Mouse (Mus musculus) neural tube, embryonic 13.5 days (tissue): ENCODE data around the gene Kctd18. TPM values are rescaled to one million over a fixed set of nuclear protein-coding genes. Genes with fewer than 3 reads are reported as not detected.

ENCODE experiments used
- ATAC-seq: fragments of 200-750 bp; cut with Nextera tagmentation; 2 replicates; pipeline ENCODE4 v1.8.0; 2017; ENCODE audit warnings: low read depth, mild to moderate bottlenecking, moderate TSS enrichment, moderate library complexity
- H3K27ac ChIP-seq: fragments of 300-500 bp; sonication (generic); replicated peaks from 2 replicates; pipeline ENCODE4 v1.5.1; 2015; ENCODE audit warnings: moderate library complexity, mild to moderate bottlenecking, inconsistent platforms
- H3K27me3 ChIP-seq: fragments of 300-500 bp; sonication (generic); 2 replicates; pipeline ENCODE4 v1.6.1; 2015; ENCODE audit warnings: mild to moderate bottlenecking, inconsistent platforms
- H3K36me3 ChIP-seq: fragments of 300-500 bp; sonication (generic); 2 replicates; pipeline ENCODE4 v1.6.1; 2015; ENCODE audit warnings: mild to moderate bottlenecking, inconsistent platforms
- H3K4me1 ChIP-seq: fragments of 300-500 bp; sonication (generic); replicated peaks from 2 replicates; pipeline ENCODE4 v1.6.1; 2015; ENCODE audit warnings: inconsistent platforms
- H3K4me2 ChIP-seq: fragments of 300-500 bp; sonication (generic); 2 replicates; pipeline ENCODE4 v1.6.1; 2015; ENCODE audit warnings: inconsistent platforms, mild to moderate bottlenecking, moderate library complexity
- H3K4me3 ChIP-seq: fragments of 300-500 bp; sonication (generic); 2 replicates; pipeline ENCODE4 v1.5.1; 2015; ENCODE audit warnings: mild to moderate bottlenecking, inconsistent platforms
- H3K9ac ChIP-seq: fragments of 300-500 bp; sonication (generic); 2 replicates; pipeline ENCODE4 v1.6.1; 2015; ENCODE audit warnings: moderate library complexity, mild to moderate bottlenecking, inconsistent platforms
- H3K9me3 ChIP-seq: fragments of 300-500 bp; sonication (generic); 2 replicates; pipeline ENCODE4 v1.6.1; 2016; ENCODE audit warnings: inconsistent platforms
- whole genome bisulfite sequencing: fragments of 180-500 bp; shearing (Covaris S2); methylation state at CpG from one replicate; pipeline ENCODE4 v1.1.7; 2015; 5-methylcytosine and 5-hydroxymethylcytosine counted together
- polyA plus RNA-seq: library from polyadenylated mRNA; unstranded; fragments of >200 nt; fragmentation: Nextera tagmentation; extraction: Ambion mirVana; gene quantifications from 2 replicates; pipeline ENCODE4 v1.2.1, GENCODE M21; 2015

Kctd18 gene
- polyA plus RNA-seq, result 23.3 and 23.8 TPM in 2 replicates

GRCm38 (mm10) chr1:58018856-58019255, at the start of gene Kctd18:
Kctd18 (minus strand) TSS chr1:58018956.
- WGBS, result 95% methylated on average over 7 of the region's 7 CpGs
- no peak for ATAC-seq
- no peak within 1 kb of the TSS for H3K4me2 ChIP-seq

DNA sequence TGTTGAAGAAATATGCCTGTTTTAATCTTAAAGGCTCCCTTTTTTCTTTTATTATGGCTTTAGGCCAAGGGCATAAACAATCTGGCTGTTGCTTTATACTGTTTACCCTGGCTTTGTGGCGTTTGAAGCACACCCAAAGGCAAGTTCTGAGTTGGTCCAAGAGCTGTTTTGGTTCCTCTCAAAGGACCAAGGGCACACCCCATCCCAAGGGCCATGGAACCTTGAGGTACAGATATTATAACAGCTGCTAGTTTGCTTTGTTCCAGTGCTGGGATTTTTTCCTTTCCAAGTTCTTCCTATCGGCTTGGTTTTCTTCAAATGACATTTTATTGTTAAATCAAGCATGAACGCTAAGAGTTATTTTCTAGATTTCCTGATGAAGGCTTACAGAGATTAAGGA, 46.9 kb upstream of the Kctd18 start:
- WGBS, result 84% methylated on average over 3 of the region's 3 CpGs
- Histone ChIP-seq H3K27ac (no peak overlapping the region), H3K9me3 (no peaks in the 10 kb centered on the region), H3K4me1 (no peaks in the 10 kb centered on the region), H3K4me3 (no peak overlapping the region), H3K9ac (no peak overlapping the region), H3K27me3 (no peaks in the 10 kb centered on the region), H3K4me2 (no peak overlapping the region), H3K36me3 (no peaks in the 10 kb centered on the region)
- ATAC-seq, result no peak

More at GRCm38 (mm10) chr1:58018856-58019255, at the start of gene Kctd18:
- no peak within 1 kb of the TSS for H3K9ac ChIP-seq
- no peaks in the 10 kb centered on the region for H3K4me1 ChIP-seq
- no peaks in the 10 kb centered on the region for H3K9me3 ChIP-seq
- H3K27ac ChIP-seq, result no peak within 1 kb of the TSS
- H3K4me3 ChIP-seq, result no peak within 1 kb of the TSS
- no peaks in the 10 kb centered on the region for H3K27me3 ChIP-seq
- peaks cover 29% of the 10 kb centered on the region for H3K36me3 ChIP-seq

GRCm38 (mm10) chr1:58065151-58065550, 46.4 kb upstream of the Kctd18 start:
- Histone ChIP-seq H3K4me1 (no peaks in the 10 kb centered on the region), H3K9ac (no peak overlapping the region), H3K9me3 (no peaks in the 10 kb centered on the region), H3K36me3 (no peaks in the 10 kb centered on the region), H3K27me3 (no peaks in the 10 kb centered on the region), H3K4me2 (no peak overlapping the region), H3K27ac (no peak overlapping the region), H3K4me3 (no peak overlapping the region)
- 93% methylated on average over 5 of the region's 5 CpGs for WGBS
- ATAC-seq, result no peak

- H3K9me3 ChIP-seq, result no peaks in the 10 kb centered on the region
- H3K4me3 ChIP-seq, result no peak overlapping the region
- no peak overlapping the region for H3K4me2 ChIP-seq
- ATAC-seq, result no peak
- H3K27me3 ChIP-seq, result no peaks in the 10 kb centered on the region
- no peaks in the 10 kb centered on the region for H3K36me3 ChIP-seq
- 92% methylated on average over 7 of the region's 7 CpGs for WGBS
- no peak overlapping the region for H3K9ac ChIP-seq
- no peak overlapping the region for H3K27ac ChIP-seq
- H3K4me1 ChIP-seq, result no peaks in the 10 kb centered on the region
Measured at GRCm38 (mm10) chr1:58062131-58062530, 43.4 kb upstream of the Kctd18 start.

DNA sequence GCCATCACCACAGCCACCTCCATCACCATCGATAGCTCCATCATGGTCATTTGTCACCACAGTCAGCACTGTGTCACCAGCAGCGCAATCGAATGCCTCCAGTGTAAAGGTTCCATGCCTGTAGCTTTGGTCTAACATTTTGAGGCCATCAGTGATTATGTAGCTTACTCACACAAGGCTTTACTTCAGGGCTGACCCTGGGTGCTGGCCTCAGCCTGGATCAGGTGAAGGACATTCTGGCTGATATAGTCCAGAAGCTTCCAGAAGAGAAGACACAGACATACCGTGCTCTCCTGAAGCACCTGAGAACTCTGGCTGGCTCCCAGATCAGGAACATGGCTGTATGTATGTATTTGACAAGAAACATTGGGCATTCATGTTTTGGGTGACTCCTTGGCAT, 40.1 kb upstream of the Kctd18 start:
- ATAC-seq, result no peak
- 94% methylated on average over 4 of the region's 4 CpGs for WGBS
- no peak overlapping the region for H3K27ac ChIP-seq

GRCm38 (mm10) chr1:58056939-58057338, 38.2 kb upstream of the Kctd18 start:
- no peak for ATAC-seq
- H3K4me2 ChIP-seq, result no peak overlapping the region
- WGBS, result 81% methylated on average over 11 of the region's 11 CpGs

More for the DNA sequence above, 40.1 kb upstream of the Kctd18 start:
- no peak overlapping the region for H3K9ac ChIP-seq
- H3K4me1 ChIP-seq, result peaks cover 9% of the 10 kb centered on the region
- no peaks in the 10 kb centered on the region for H3K27me3 ChIP-seq
- no peaks in the 10 kb centered on the region for H3K36me3 ChIP-seq
- H3K4me3 ChIP-seq, result no peak overlapping the region
- no peak overlapping the region for H3K4me2 ChIP-seq
- no peaks in the 10 kb centered on the region for H3K9me3 ChIP-seq

GRCm38 (mm10) chr1:58056074-58056807, 37.5 kb upstream of the Kctd18 start:
- no peaks in the 10 kb centered on the region for H3K36me3 ChIP-seq
- peaks cover 12% of the 10 kb centered on the region for H3K4me1 ChIP-seq
- no peaks in the 10 kb centered on the region for H3K9me3 ChIP-seq
- 0 out of 2 replicates have a peak, but pooled peaks have one; percentile 53 for ATAC-seq
- WGBS, result 77% methylated on average over 13 of the region's 13 CpGs
- no peak overlapping the region for H3K4me2 ChIP-seq
- no peak overlapping the region for H3K9ac ChIP-seq
- no peaks in the 10 kb centered on the region for H3K27me3 ChIP-seq
- no peak overlapping the region for H3K4me3 ChIP-seq
- no peak overlapping the region for H3K27ac ChIP-seq

More at GRCm38 (mm10) chr1:58056939-58057338, 38.2 kb upstream of the Kctd18 start:
- H3K27ac ChIP-seq, result no peak overlapping the region
- no peak overlapping the region for H3K9ac ChIP-seq
- peaks cover 12% of the 10 kb centered on the region for H3K4me1 ChIP-seq
- no peaks in the 10 kb centered on the region for H3K9me3 ChIP-seq
- H3K4me3 ChIP-seq, result no peak overlapping the region
- no peaks in the 10 kb centered on the region for H3K36me3 ChIP-seq
- no peaks in the 10 kb centered on the region for H3K27me3 ChIP-seq

DNA sequence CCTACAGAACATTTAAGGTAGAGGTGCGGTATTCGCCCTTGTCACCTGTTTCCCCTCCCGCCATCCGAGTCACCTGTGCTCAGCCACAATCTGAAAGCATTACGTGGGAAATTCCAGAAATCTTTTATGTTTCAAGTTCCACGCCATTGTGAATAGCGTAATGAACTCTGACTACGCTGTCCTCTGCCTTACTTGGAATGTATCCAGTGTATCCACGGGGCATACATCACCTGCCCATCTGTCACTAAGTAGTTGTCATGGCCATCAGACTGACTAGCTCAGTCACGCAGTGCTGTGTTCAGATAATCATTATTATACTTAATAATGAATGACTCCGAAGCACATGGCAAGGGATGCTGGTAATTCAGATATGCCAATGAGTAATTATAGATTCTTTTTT, 36.8 kb upstream of the Kctd18 start:
- Histone ChIP-seq H3K27me3 (no peaks in the 10 kb centered on the region), H3K9me3 (no peaks in the 10 kb centered on the region), H3K4me2 (no peak overlapping the region), H3K9ac (no peak overlapping the region), H3K4me1 (peaks cover 12% of the 10 kb centered on the region), H3K36me3 (no peaks in the 10 kb centered on the region), H3K27ac (no peak overlapping the region), H3K4me3 (no peak overlapping the region)
- no peak; the same call in 1 of the 2 replicates for ATAC-seq
- WGBS, result 77% methylated on average over 11 of the region's 11 CpGs

GRCm38 (mm10) chr1:58049126-58049525, 30.4 kb upstream of the Kctd18 start:
- Histone ChIP-seq H3K9me3 (no peaks in the 10 kb centered on the region), H3K9ac (no peak overlapping the region), H3K4me2 (no peak overlapping the region), H3K27me3 (no peaks in the 10 kb centered on the region), H3K27ac (no peak overlapping the region), H3K4me3 (no peak overlapping the region), H3K36me3 (no peaks in the 10 kb centered on the region), H3K4me1 (peaks cover 16% of the 10 kb centered on the region; the same call in 1 of the 2 replicates)
- 91% methylated on average over 5 of the region's 5 CpGs for WGBS
- ATAC-seq, result no peak

GRCm38 (mm10) chr1:58046721-58047290, 28.1 kb upstream of the Kctd18 start:
- no peak overlapping the region for H3K4me2 ChIP-seq
- peak; percentile 81 for ATAC-seq
- no peaks in the 10 kb centered on the region for H3K27me3 ChIP-seq
- no peaks in the 10 kb centered on the region for H3K36me3 ChIP-seq
- no peak overlapping the region for H3K9ac ChIP-seq
- peak overlapping the region; percentile 34 for H3K27ac ChIP-seq
- no peaks in the 10 kb centered on the region for H3K9me3 ChIP-seq
- WGBS, result 40% methylated on average over 3 of the region's 3 CpGs
- peaks cover 10% of the 10 kb centered on the region; the same call in 1 of the 2 replicates for H3K4me1 ChIP-seq
- no peak overlapping the region for H3K4me3 ChIP-seq

GRCm38 (mm10) chr1:58045546-58045945, 26.8 kb upstream of the Kctd18 start:
- H3K4me2 ChIP-seq, result no peak overlapping the region
- no peak overlapping the region for H3K4me3 ChIP-seq
- H3K27ac ChIP-seq, result no peak overlapping the region
- H3K9me3 ChIP-seq, result no peaks in the 10 kb centered on the region
- ATAC-seq, result no peak
- H3K36me3 ChIP-seq, result no peaks in the 10 kb centered on the region
- no peaks in the 10 kb centered on the region for H3K27me3 ChIP-seq
- 66% methylated on average over 5 of the region's 5 CpGs for WGBS
- H3K4me1 ChIP-seq, result peaks cover 10% of the 10 kb centered on the region; the same call in 1 of the 2 replicates
- no peak overlapping the region for H3K9ac ChIP-seq

DNA sequence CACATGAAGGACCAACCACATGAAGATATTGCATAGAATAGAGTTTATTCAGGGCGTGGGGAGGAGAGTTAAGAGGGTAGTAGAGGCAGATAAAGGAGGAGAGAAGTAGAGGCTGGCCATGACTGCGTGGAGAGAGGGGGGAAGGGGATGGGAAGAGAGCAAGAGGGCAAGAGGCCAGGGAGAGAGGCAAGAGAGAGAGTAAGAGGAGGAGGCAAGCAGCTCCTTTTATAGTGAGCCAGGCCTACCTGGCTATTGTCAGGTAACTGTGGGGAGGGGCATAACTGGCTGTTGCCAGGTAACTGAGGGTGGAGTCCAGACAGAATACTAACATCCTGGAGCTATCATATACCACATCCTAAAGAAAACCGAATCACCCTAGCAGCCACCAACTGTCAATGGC, 26.3 kb upstream of the Kctd18 start:
- no peak overlapping the region for H3K4me3 ChIP-seq
- WGBS, result 72% methylated on average over 3 of the region's 3 CpGs
- no peak overlapping the region for H3K27ac ChIP-seq
- H3K4me2 ChIP-seq, result no peak overlapping the region
- no peaks in the 10 kb centered on the region for H3K36me3 ChIP-seq
- H3K9me3 ChIP-seq, result no peaks in the 10 kb centered on the region
- ATAC-seq, result no peak
- peaks cover 10% of the 10 kb centered on the region; the same call in 1 of the 2 replicates for H3K4me1 ChIP-seq
- no peaks in the 10 kb centered on the region for H3K27me3 ChIP-seq
- no peak overlapping the region for H3K9ac ChIP-seq
